Mouse (Mus musculus): ENCODE data around the gene Spc25. TPM values are rescaled to one million over a fixed set of nuclear protein-coding genes. Genes with fewer than 3 reads are reported as not detected.

The Spc25 gene
- 189 and 199 TPM in 2 replicates for polyA plus RNA-seq (2016; fragmentation: Nextera tagmentation; extraction: Ambion mirVana)

DNA sequence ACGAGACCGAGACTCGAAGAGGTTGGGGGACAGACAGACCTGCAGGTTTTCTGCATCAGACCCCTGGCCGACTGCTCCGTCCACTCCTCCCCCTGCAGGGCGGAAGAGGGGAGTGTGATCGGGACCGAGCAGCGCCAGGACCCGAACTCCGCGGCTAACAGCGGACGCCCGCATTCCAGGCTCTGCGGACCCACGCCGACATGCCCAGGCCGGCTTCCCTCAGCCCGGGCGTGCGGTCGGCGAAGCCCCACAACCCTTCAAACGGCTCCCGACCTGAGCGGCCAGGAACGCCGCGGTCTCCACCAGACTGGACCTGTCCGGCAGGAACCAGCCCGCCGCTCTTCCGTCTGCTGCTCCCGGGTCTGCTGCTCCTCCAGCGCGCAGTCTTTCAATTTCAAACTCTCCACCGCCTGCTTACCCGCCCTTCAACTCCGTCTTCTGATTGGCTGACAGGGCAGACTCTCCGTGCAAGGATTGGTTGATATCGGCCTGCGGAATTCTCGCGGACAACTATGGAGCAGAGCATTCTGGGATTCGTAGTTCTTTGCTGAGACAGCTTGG is at the start of gene Spc25:
Spc25 (minus strand) TSS at position 404 of the 561 bp plus-strand sequence.
- DNase-seq (ENCODE audit: low spot score): peak; percentile 93
- WGBS: under 1% methylated on average over 46 of the region's 46 CpGs

GRCm38 (mm10) chr2:69248221-69248755 is 42.3 kb upstream of the Spc25 start:
- H3K4me3 ChIP-seq: no peak overlapping the region
- 39% methylated on average over 16 of the region's 16 CpGs for WGBS
- no peak for DNase-seq (ENCODE audit: low spot score)
- no peaks in the 10 kb centered on the region for H3K9me3 ChIP-seq
- H3K36me3 ChIP-seq (replicated peaks): no peaks in the 10 kb centered on the region
- no peaks in the 10 kb centered on the region for H3K27me3 ChIP-seq (replicated peaks; ENCODE audit: low read depth, poor library complexity, severe bottlenecking)
- no peak overlapping the region for H3K27ac ChIP-seq (replicated peaks)
- peaks cover 4% of the 10 kb centered on the region for H3K4me1 ChIP-seq

More for the DNA sequence above, at the start of gene Spc25:
- peak within 1 kb of the TSS; percentile 96 for H3K27ac ChIP-seq (replicated peaks)
- H3K36me3 ChIP-seq (replicated peaks): peaks cover 25% of the 10 kb centered on the region
- peaks cover 11% of the 10 kb centered on the region for H3K4me1 ChIP-seq
- peak within 1 kb of the TSS; percentile 86 for H3K4me3 ChIP-seq
- H3K27me3 ChIP-seq (replicated peaks; ENCODE audit: low read depth, poor library complexity, severe bottlenecking): no peaks in the 10 kb centered on the region
- H3K9me3 ChIP-seq: no peaks in the 10 kb centered on the region

DNA sequence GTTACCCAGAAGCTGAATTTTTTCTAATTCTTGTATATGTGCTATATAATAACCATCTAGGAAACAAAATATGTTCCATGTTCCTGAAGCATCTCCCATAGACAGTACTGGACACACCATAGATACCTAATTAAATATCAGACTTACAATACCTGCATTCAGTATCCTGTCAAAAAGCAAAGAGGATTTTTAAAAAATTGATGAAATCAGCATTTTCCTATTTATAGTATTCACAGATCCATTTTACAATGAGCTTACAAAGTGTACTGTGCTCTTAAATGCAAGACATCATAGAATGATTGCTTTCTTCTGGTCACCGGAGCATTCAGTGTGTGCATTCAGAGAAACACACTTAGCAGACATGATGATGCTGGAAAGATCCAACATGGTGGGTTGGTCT is 41.1 kb upstream of the Spc25 start:
- Histone ChIP-seq H3K36me3 (replicated peaks) (no peaks in the 10 kb centered on the region), H3K27ac (replicated peaks) (no peak overlapping the region), H3K9me3 (no peaks in the 10 kb centered on the region), H3K4me3 (no peak overlapping the region), H3K4me1 (peaks cover 4% of the 10 kb centered on the region), H3K27me3 (replicated peaks; ENCODE audit: low read depth, poor library complexity, severe bottlenecking) (no peaks in the 10 kb centered on the region)
- no peak for DNase-seq (ENCODE audit: low spot score)
- WGBS: 94% methylated on average over 1 of the region's 1 CpGs

DNA sequence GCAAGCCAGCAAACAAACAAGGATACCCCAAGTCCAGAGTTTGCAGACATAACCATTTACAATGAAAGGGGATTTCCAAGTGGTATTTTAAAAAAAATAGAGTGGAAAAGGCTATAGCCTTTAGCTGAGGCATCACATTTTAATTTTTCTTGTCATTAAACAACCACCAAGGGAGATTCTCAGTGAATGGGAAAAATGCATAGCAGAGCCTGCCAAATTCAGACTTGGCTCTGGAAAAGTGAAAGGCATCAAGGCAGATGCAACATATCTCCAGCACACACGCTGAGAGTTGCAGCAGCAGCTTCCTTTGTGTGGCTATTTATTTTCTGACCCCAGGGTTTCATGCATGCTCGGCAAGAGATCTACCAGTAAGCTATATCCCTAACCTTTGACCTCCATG is 38.9 kb upstream of the Spc25 start:
- WGBS: 22% methylated on average over 2 of the region's 2 CpGs
- Histone ChIP-seq H3K27me3 (replicated peaks; ENCODE audit: low read depth, poor library complexity, severe bottlenecking) (no peaks in the 10 kb centered on the region), H3K4me3 (no peak overlapping the region), H3K4me1 (peaks cover 4% of the 10 kb centered on the region), H3K9me3 (no peaks in the 10 kb centered on the region), H3K27ac (replicated peaks) (no peak overlapping the region), H3K36me3 (replicated peaks) (no peaks in the 10 kb centered on the region)
- DNase-seq (ENCODE audit: low spot score): no peak

DNA sequence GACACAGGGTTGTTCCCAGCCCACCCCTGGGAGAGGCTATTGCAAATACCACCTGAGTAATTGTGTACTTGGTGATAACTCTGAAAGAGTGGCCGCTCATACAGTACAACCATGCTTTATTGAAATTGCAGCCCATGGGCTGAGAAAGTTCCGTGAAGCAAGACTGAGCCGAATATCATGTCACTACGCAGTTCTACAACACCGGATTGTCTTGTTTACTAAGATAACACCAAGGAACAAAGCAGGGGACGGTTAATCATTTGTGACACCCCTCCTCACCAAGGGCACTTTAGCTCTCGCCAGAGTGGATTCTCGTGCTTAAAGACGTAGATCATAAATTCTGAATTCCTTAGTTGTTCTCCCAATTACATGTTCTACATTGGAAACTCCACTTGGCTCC is 33.3 kb upstream of the Spc25 start:
- WGBS: 89% methylated on average over 9 of the region's 9 CpGs
- no peaks in the 10 kb centered on the region for H3K4me1 ChIP-seq
- no peak overlapping the region for H3K27ac ChIP-seq (replicated peaks)
- no peak overlapping the region for H3K4me3 ChIP-seq
- H3K36me3 ChIP-seq (replicated peaks): no peaks in the 10 kb centered on the region
- no peaks in the 10 kb centered on the region for H3K9me3 ChIP-seq
- H3K27me3 ChIP-seq (replicated peaks; ENCODE audit: low read depth, poor library complexity, severe bottlenecking): no peaks in the 10 kb centered on the region
- no peak for DNase-seq (ENCODE audit: low spot score)

DNA sequence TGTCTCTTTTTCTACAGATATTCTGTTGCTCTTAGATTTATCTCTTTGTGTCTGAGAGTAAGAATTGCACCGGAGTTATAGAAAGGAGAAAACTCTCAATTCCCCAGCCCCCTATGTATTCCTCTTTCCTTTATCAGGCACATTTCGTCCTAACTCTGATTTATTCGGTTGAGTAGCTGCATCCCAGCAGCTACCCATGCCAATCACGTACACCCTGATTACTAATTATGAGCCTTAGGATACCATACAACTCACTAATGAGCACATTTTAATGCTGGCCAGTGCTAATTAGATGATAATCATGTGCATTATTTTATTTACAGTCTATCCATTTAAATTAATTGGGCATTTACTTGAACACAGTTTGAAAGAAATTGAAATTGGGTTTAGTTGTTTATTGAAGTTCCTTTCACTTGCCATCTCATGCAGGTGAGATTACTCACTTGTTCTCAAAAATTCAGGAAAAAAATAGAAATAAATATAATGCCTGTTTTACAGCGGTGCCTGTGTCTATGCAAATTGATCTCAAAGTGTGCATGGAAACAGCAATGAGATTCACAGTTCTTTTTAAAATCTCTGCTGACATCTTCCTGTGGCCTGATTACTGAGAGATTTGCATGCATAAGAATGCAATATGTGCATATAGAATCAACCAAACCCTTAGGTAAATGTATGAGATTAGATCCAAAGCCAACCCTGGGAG is 29.1 kb upstream of the Spc25 start:
- 88% methylated on average over 5 of the region's 5 CpGs for WGBS
- Histone ChIP-seq H3K27ac (replicated peaks) (no peak overlapping the region), H3K27me3 (replicated peaks; ENCODE audit: low read depth, poor library complexity, severe bottlenecking) (no peaks in the 10 kb centered on the region), H3K4me3 (no peak overlapping the region), H3K36me3 (replicated peaks) (no peaks in the 10 kb centered on the region), H3K9me3 (no peaks in the 10 kb centered on the region), H3K4me1 (no peaks in the 10 kb centered on the region)
- no peak for DNase-seq (ENCODE audit: low spot score)

DNA sequence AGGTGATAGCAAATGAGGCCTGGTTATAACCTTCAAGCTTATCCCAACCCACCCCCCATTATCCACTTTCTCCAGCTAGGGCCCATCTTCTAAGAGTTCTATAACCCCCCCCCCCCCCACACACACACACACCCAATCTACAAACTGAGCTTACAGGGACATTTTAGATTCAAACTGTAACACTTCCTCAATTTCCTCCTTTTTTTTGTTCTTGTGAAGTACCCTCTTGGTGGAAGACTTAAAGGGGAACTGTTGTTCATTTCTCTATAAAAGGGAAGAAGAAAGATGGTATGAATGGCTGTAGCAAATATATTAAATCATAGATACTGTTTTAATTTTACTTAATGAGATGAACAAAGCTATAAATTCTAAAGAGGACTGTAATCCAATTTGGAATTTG is 26.1 kb upstream of the Spc25 start:
- H3K36me3 ChIP-seq (replicated peaks): no peaks in the 10 kb centered on the region
- no peaks in the 10 kb centered on the region for H3K9me3 ChIP-seq
- no peaks in the 10 kb centered on the region for H3K27me3 ChIP-seq (replicated peaks; ENCODE audit: low read depth, poor library complexity, severe bottlenecking)
- no peak overlapping the region for H3K27ac ChIP-seq (replicated peaks)
- H3K4me1 ChIP-seq: no peaks in the 10 kb centered on the region
- H3K4me3 ChIP-seq: no peak overlapping the region
- DNase-seq (ENCODE audit: low spot score): no peak

- no peak for DNase-seq (ENCODE audit: low spot score)
- H3K36me3 ChIP-seq (replicated peaks): no peaks in the 10 kb centered on the region
- 86% methylated on average over 2 of the region's 2 CpGs for WGBS
- H3K27ac ChIP-seq (replicated peaks): no peak overlapping the region
- H3K9me3 ChIP-seq: no peaks in the 10 kb centered on the region
- no peak overlapping the region for H3K4me3 ChIP-seq
- no peaks in the 10 kb centered on the region for H3K4me1 ChIP-seq
- no peaks in the 10 kb centered on the region for H3K27me3 ChIP-seq (replicated peaks; ENCODE audit: low read depth, poor library complexity, severe bottlenecking)
Observed at GRCm38 (mm10) chr2:69230137-69230536, 24.1 kb upstream of the Spc25 start.

GRCm38 (mm10) chr2:69228635-69229034 is 22.6 kb upstream of the Spc25 start:
- WGBS: 80% methylated on average over 6 of the region's 6 CpGs
- no peak overlapping the region for H3K27ac ChIP-seq (replicated peaks)

GRCm38 (mm10) chr2:69226876-69227275 is 20.9 kb upstream of the Spc25 start:
- H3K36me3 ChIP-seq (replicated peaks): no peaks in the 10 kb centered on the region
- WGBS: 89% methylated on average over 9 of the region's 9 CpGs

More at GRCm38 (mm10) chr2:69228635-69229034, 22.6 kb upstream of the Spc25 start:
- no peak for DNase-seq (ENCODE audit: low spot score)
- no peaks in the 10 kb centered on the region for H3K4me1 ChIP-seq
- no peaks in the 10 kb centered on the region for H3K36me3 ChIP-seq (replicated peaks)
- no peaks in the 10 kb centered on the region for H3K27me3 ChIP-seq (replicated peaks; ENCODE audit: low read depth, poor library complexity, severe bottlenecking)
- H3K9me3 ChIP-seq: no peaks in the 10 kb centered on the region
- no peak overlapping the region for H3K4me3 ChIP-seq

GRCm38 (mm10) chr2:69224724-69225123 is 18.7 kb upstream of the Spc25 start:
- no peaks in the 10 kb centered on the region for H3K9me3 ChIP-seq
- H3K27ac ChIP-seq (replicated peaks): no peak overlapping the region
- no peaks in the 10 kb centered on the region for H3K36me3 ChIP-seq (replicated peaks)
- no peak overlapping the region for H3K4me3 ChIP-seq
- no peak for DNase-seq (ENCODE audit: low spot score)
- no peaks in the 10 kb centered on the region for H3K4me1 ChIP-seq
- 74% methylated on average over 2 of the region's 2 CpGs for WGBS
- no peaks in the 10 kb centered on the region for H3K27me3 ChIP-seq (replicated peaks; ENCODE audit: low read depth, poor library complexity, severe bottlenecking)

More at GRCm38 (mm10) chr2:69226876-69227275, 20.9 kb upstream of the Spc25 start:
- Histone ChIP-seq H3K4me3 (no peak overlapping the region), H3K27ac (replicated peaks) (no peak overlapping the region), H3K27me3 (replicated peaks; ENCODE audit: low read depth, poor library complexity, severe bottlenecking) (no peaks in the 10 kb centered on the region), H3K9me3 (no peaks in the 10 kb centered on the region), H3K4me1 (no peaks in the 10 kb centered on the region)
- no peak for DNase-seq (ENCODE audit: low spot score)

GRCm38 (mm10) chr2:69222815-69223214 is 16.8 kb upstream of the Spc25 start:
- H3K4me1 ChIP-seq: no peaks in the 10 kb centered on the region
- no peaks in the 10 kb centered on the region for H3K9me3 ChIP-seq
- no peak overlapping the region for H3K4me3 ChIP-seq
- no peak for DNase-seq (ENCODE audit: low spot score)
- 84% methylated on average over 10 of the region's 10 CpGs for whole genome bisulfite sequencing
- no peak overlapping the region for H3K27ac ChIP-seq (replicated peaks)
- H3K27me3 ChIP-seq (replicated peaks; ENCODE audit: low read depth, poor library complexity, severe bottlenecking): no peaks in the 10 kb centered on the region
- H3K36me3 ChIP-seq (replicated peaks): no peaks in the 10 kb centered on the region

DNA sequence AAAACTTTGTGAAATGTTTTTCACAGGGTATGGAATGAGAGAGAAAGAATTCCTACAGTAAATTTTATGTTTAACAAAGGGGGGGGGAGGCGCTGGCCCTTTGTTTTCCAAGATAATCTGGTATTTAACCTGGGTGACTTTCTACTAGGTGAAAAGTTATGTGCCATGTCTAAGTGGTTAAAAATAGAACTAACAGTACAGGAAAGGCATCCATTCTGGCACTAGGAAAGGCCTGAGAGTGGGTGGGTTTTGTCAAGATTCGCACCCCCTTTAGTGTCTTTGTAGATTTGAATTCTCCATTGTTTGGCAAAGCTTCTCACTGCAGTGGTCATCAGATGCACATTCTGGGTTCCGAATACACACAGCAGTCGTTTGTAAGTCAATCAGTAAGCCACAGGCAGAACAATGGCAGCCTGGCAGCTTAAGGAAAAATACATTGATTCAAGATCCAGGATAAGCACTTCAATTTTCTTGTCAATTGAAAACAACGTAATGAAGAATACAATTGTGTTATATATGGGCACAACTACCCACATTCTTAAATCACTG is 15.9 kb upstream of the Spc25 start:
- Histone ChIP-seq H3K36me3 (replicated peaks) (no peaks in the 10 kb centered on the region), H3K4me1 (no peaks in the 10 kb centered on the region), H3K27me3 (replicated peaks; ENCODE audit: low read depth, poor library complexity, severe bottlenecking) (no peaks in the 10 kb centered on the region), H3K4me3 (no peak overlapping the region), H3K9me3 (no peaks in the 10 kb centered on the region), H3K27ac (replicated peaks) (no peak overlapping the region)
- no peak for DNase-seq (ENCODE audit: low spot score)
- WGBS: 50% methylated on average over 5 of the region's 5 CpGs

All from embryonic facial prominence, embryonic 10.5 days (tissue).